Mouse (Mus musculus) thymus, adult 2 months (tissue): Measurements from ENCODE around the gene 4930583I09Rik. TPM values are rescaled to one million over a fixed set of nuclear protein-coding genes. Genes with fewer than 3 reads are reported as not detected.

Experiments used
- DNase-seq: peaks from one replicate; pipeline ENCODE4 v3.0.0; 2021
- H3K27ac ChIP-seq: fragments of 200-500 bp; 2 replicates; pipeline ENCODE4 v1.5.1; 2012; ENCODE audit warnings: low read length, control low read depth; ENCODE audit not compliant: control insufficient read depth, insufficient read depth
- H3K27me3 ChIP-seq: fragments of 200-500 bp; 2 replicates; pipeline ENCODE4 v1.6.1; 2012; ENCODE audit warnings: mild to moderate bottlenecking, low read length, moderate library complexity, mixed read lengths; ENCODE audit not compliant: control insufficient read depth, insufficient read depth
- H3K36me3 ChIP-seq: fragments of 200-500 bp; 2 replicates; pipeline ENCODE4 v1.6.1; 2012; ENCODE audit warnings: mild to moderate bottlenecking, low read length, moderate library complexity; ENCODE audit not compliant: control insufficient read depth, insufficient read depth
- H3K4me1 ChIP-seq: fragments of 200-500 bp; replicated peaks from 2 replicates; pipeline ENCODE4 v1.6.1; 2012; ENCODE audit warnings: low read length; ENCODE audit not compliant: control insufficient read depth, insufficient read depth
- H3K4me3 ChIP-seq: fragments of 200-500 bp; 2 replicates; pipeline ENCODE4 v1.5.1; 2012; ENCODE audit warnings: mild to moderate bottlenecking, low read length, control low read depth, moderate library complexity; ENCODE audit not compliant: control insufficient read depth, insufficient read depth
- CTCF ChIP-seq: fragments of 200-500 bp; IDR thresholded peaks from 2 replicates; pipeline ENCODE4 v1.5.1; 2012; ENCODE audit warnings: mild to moderate bottlenecking, control low read depth, low read length, moderate library complexity, borderline replicate concordance; ENCODE audit not compliant: control insufficient read depth, poor library complexity, insufficient read depth; ENCODE audit errors: extremely low read depth
- POLR2A ChIP-seq: fragments of 200-500 bp; IDR thresholded peaks from 2 replicates; pipeline ENCODE4 v1.6.1; 2012; ENCODE audit warnings: mild to moderate bottlenecking, low read length, control low read depth, moderate library complexity; ENCODE audit not compliant: control insufficient read depth, poor library complexity, insufficient read depth; ENCODE audit errors: extremely low read depth
- whole genome bisulfite sequencing: fragments of 180-500 bp; shearing (Covaris S2); methylation state at CpG from one replicate; pipeline ENCODE4 v1.1.7; 2018; 5-methylcytosine and 5-hydroxymethylcytosine counted together
- polyA plus RNA-seq: library from polyadenylated mRNA; depleted of rRNA; stranded (reverse); fragments of >200 nt; gene quantifications from 2 replicates; pipeline ENCODE4 v1.2.3, GENCODE M21; 2012

Gene 4930583I09Rik
- polyA plus RNA-seq, 1 experiment = not detected

DNA sequence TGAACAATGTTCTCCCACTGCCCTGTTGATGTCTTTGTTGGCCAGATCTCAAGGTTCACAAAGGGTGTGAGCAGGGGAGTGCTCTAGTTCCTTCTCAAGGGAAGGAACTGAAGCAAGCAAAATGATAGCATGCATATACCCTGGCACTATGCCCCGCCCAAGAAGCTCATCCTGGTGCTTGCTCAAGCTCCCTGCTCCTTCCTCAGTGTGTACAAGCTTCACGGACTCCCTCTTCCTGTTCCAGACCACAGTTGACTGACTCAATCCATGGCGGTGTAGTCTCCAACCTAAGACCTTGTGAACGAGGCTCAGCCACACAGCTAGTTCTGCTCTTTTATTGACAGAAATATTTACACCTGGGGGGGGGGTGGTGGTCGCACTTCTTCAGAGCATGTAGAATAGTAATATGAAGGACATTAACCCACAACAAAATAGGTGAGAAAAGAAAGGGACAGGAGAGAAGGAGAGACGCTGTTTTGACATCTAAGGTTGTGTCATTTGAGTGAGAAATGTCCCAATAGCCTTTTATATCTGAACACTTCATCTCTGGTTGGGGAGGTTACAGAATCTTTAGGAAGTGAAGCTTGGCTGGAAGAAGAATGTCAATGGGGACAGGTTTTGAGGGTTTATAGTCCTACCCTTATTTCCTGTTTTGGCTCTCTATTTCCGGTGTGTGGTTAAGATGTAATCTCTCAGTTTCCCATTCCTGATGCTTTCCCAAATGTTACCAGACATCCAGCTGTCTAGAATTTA lies 14.9 kb downstream of the 4930583I09Rik start:
- WGBS = 44% methylated on average over 7 of the region's 7 CpGs
- H3K36me3 ChIP-seq = no peaks in the 10 kb centered on the region
- peaks cover 4% of the 10 kb centered on the region for H3K4me1 ChIP-seq
- DNase-seq = no peak
- TF ChIP-seq CTCF (no peak), POLR2A (no peak)
- no peak overlapping the region for H3K4me3 ChIP-seq
- no peaks in the 10 kb centered on the region for H3K27me3 ChIP-seq
- H3K27ac ChIP-seq = no peak overlapping the region

DNA sequence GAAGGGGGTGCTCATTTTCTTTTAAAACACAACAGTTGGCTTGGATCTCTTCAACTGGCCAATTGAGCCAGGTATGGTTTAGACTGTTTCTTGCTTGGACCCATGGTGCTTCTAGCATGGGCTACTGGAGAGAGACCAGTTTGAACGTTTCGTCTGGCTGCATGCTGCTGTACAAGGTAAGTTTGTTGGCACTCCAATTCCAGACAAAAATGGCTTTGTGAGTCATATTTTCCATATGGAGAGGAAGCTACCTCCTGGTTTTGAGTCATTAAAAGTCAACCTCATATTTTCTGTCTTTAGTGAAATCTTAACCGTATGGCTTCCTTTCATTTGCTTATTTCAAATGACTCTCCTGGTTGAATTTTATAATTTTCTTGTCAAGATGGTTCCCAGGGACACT lies 19.6 kb downstream of the 4930583I09Rik start:
- DNase-seq = no peak
- Histone ChIP-seq H3K36me3 (no peaks in the 10 kb centered on the region), H3K27ac (no peak overlapping the region), H3K4me1 (peaks cover 4% of the 10 kb centered on the region), H3K4me3 (no peak overlapping the region), H3K27me3 (no peaks in the 10 kb centered on the region)
- 96% methylated on average over 3 of the region's 3 CpGs for WGBS
- TF ChIP-seq CTCF = no peak
- TF ChIP-seq POLR2A = no peak

GRCm38 (mm10) chr17:64815806-64816205 lies 20.1 kb downstream of the 4930583I09Rik start:
- no peak for DNase-seq
- Histone ChIP-seq H3K27ac (no peak overlapping the region), H3K36me3 (no peaks in the 10 kb centered on the region), H3K4me3 (no peak overlapping the region), H3K4me1 (peaks cover 2% of the 10 kb centered on the region), H3K27me3 (no peaks in the 10 kb centered on the region)
- 76% methylated on average over 2 of the region's 2 CpGs for WGBS
- TF ChIP-seq POLR2A (no peak), CTCF (no peak)

- Histone ChIP-seq H3K27ac (no peak overlapping the region), H3K4me3 (no peak overlapping the region), H3K36me3 (no peaks in the 10 kb centered on the region), H3K27me3 (no peaks in the 10 kb centered on the region), H3K4me1 (no peaks in the 10 kb centered on the region)
- no peak for DNase-seq
- TF ChIP-seq CTCF = no peak
- 96% methylated on average over 6 of the region's 6 CpGs for WGBS
Measured at GRCm38 (mm10) chr17:64813568-64813967, 22.3 kb downstream of the 4930583I09Rik start.

DNA sequence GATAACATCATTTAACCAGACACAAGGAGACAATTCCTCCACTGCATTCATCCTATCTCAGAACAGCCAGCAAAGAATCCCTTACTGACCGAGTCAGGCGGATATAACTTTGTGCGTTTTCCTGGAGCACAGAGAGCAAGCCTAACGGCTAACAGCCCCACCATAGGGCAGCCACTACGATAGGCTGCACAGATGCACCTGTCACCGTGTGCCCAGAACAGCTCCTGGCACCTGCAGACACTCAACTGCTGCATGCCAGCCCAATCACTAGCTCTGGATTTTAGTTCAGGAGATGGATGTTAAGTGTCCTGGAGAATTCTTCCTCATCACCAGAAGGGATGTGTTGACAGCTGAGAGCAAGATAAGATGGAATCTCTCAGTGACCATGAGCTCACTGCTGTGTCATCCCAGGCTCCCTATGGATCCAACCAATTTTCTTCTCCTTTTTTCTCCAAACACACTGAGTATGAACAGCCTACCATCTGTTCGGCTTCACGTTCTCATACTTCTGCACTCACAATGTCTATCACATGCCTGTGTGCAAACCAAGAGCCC lies 29.8 kb downstream of the 4930583I09Rik start:
- Histone ChIP-seq H3K4me3 (no peak overlapping the region), H3K27me3 (no peaks in the 10 kb centered on the region), H3K27ac (no peak overlapping the region), H3K36me3 (no peaks in the 10 kb centered on the region), H3K4me1 (no peaks in the 10 kb centered on the region)
- TF ChIP-seq POLR2A (no peak), CTCF (no peak)
- no peak for DNase-seq
- WGBS = 92% methylated on average over 8 of the region's 8 CpGs

DNA sequence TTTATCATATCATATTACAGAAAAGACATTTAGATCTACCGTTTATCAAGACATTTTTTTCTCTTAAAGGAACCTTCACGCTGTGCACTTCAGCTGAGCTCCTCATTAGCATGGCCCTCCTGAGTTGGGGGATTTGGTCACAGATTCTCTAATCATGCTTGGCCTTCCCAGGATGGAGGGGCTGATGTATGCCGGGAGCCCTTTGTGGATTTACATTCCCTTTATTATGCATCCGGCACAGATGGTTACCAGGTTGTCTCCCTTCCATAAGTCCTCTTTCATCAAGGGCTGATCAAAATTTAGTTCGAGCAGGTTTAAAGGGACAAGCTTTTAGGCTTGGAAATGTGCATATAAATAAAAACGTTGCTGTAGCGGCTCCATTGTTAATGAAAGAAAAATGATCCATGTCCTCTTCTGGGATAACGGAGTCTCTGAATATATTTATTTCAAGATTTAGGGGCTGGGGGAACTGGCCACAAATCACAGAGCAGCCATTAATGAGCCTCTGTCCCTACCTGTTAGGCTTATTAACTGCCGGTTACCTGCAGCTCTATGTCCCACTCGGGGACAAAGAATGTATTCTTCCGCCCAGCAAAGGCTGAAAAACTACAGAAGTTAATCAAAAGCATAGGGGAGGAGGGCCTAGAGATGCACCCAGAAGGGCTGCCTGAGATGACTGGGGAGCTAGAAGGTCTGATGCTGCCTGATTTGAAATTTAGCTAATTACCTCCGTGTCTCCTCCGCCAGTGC lies 31.3 kb downstream of the 4930583I09Rik start:
- H3K27ac ChIP-seq = no peak overlapping the region
- no peak for DNase-seq
- H3K4me1 ChIP-seq = no peaks in the 10 kb centered on the region
- H3K27me3 ChIP-seq = no peaks in the 10 kb centered on the region
- TF ChIP-seq POLR2A (no peak), CTCF (no peak)
- 89% methylated on average over 13 of the region's 13 CpGs for WGBS
- no peak overlapping the region for H3K4me3 ChIP-seq
- H3K36me3 ChIP-seq = no peaks in the 10 kb centered on the region

- Histone ChIP-seq H3K4me1 (no peaks in the 10 kb centered on the region), H3K4me3 (no peak overlapping the region), H3K36me3 (no peaks in the 10 kb centered on the region), H3K27ac (no peak overlapping the region), H3K27me3 (no peaks in the 10 kb centered on the region)
- no peak for DNase-seq
- no peak for TF ChIP-seq POLR2A
- no peak for TF ChIP-seq CTCF
- 87% methylated on average over 7 of the region's 7 CpGs for WGBS
Measured at GRCm38 (mm10) chr17:64802956-64803275, 33.0 kb downstream of the 4930583I09Rik start.
